22 mouse cellular contexts compared by ENCODE assay signal in genomic region chr1:178663539-178663938, GRCm38 (mm10).
A peak's percentile ranks its signal among the peaks of the same experiment; 100 is the strongest.
DNase-seq lines count a peak whose midpoint lies in the region; ATAC-seq and TF ChIP-seq lines count a peak whose summit lies in the region.
"Had no signal": no experiment of that assay in that cellular context is flagged by ENCODE, and none has a peak within 500 bp of the region (broad histone marks: within the 10 kb centered on the region; RNA-seq: fewer than 3 reads in every experiment).

No protein-coding gene starts in this region.

- DNase-seq in lung, postnatal 0 days (ENCODE audit: low spot score), result no peak
- peak; percentile 40 for DNase-seq in limb, embryonic 14.5 days (ENCODE audit: low spot score)
- DNase-seq in testis, postnatal 10 days (ENCODE audit: low spot score), result no peak
- DNase-seq in spleen, postnatal 36 days (ENCODE audit: low spot score in 2 of 2), result no peak
- DNase-seq: cerebellum, adult 11 months; cerebellum, postnatal 10 days; gastrocnemius, postnatal 25 days; heart, postnatal 4 days; lung, postnatal 10 days; thymus, postnatal 25 days had no signal

- 84% methylated on average over 1 of the region's 1 CpGs for WGBS in heart, embryonic 13.5 days
- WGBS in heart, embryonic 12.5 days, result 86% methylated on average over 1 of the region's 1 CpGs
- 44% methylated on average over 1 of the region's 1 CpGs for WGBS in lung, embryonic 15.5 days
- 49% methylated on average over 1 of the region's 1 CpGs for WGBS in lung, postnatal 0 days
- 36% methylated on average over 1 of the region's 1 CpGs for WGBS in embryonic facial prominence, embryonic 15.5 days
- WGBS in limb, embryonic 14.5 days, result 43% methylated on average over 1 of the region's 1 CpGs

- 0 out of 2 replicates have a peak, but pooled peaks cover 3% of the 10 kb centered on the region for H3K36me3 ChIP-seq in heart, embryonic 13.5 days
- no peaks in the 10 kb centered on the region for H3K36me3 ChIP-seq in heart, embryonic 12.5 days
- H3K36me3 ChIP-seq in lung, embryonic 15.5 days, result no peaks in the 10 kb centered on the region
- H3K36me3 ChIP-seq in lung, postnatal 0 days (ENCODE audit: insufficient read depth, low read length), result no peaks in the 10 kb centered on the region
- no peaks in the 10 kb centered on the region for H3K36me3 ChIP-seq in embryonic facial prominence, embryonic 15.5 days
- no peaks in the 10 kb centered on the region for H3K36me3 ChIP-seq in limb, embryonic 14.5 days (ENCODE audit: control insufficient read depth, insufficient read depth, low read length)
- H3K36me3 ChIP-seq: forebrain, embryonic 15.5 days; limb, embryonic 15.5 days; midbrain, embryonic 13.5 days had no signal

- H3K9ac ChIP-seq in heart, embryonic 13.5 days, result no peak overlapping the region
- H3K9ac ChIP-seq in heart, embryonic 12.5 days, result no peak overlapping the region; the same call in 1 of the 2 replicates
- H3K9ac ChIP-seq in lung, embryonic 15.5 days, result no peak overlapping the region
- H3K9ac ChIP-seq in lung, postnatal 0 days (replicated peaks; ENCODE audit: low read depth), result no peak overlapping the region
- H3K9ac ChIP-seq in embryonic facial prominence, embryonic 15.5 days, result no peak overlapping the region
- H3K9ac ChIP-seq in limb, embryonic 14.5 days (ENCODE audit: low read depth, low read length, severe bottlenecking), result no peak overlapping the region
- H3K9ac ChIP-seq: forebrain, embryonic 15.5 days; hindbrain, embryonic 14.5 days; limb, embryonic 15.5 days; liver, embryonic 14.5 days; midbrain, embryonic 13.5 days had no signal

- peaks cover 87% of the 10 kb centered on the region for H3K4me1 ChIP-seq in heart, embryonic 13.5 days
- H3K4me1 ChIP-seq in heart, embryonic 12.5 days (replicated peaks), result peaks cover 79% of the 10 kb centered on the region
- H3K4me1 ChIP-seq in lung, embryonic 15.5 days, result peaks cover 16% of the 10 kb centered on the region
- no peaks in the 10 kb centered on the region for H3K4me1 ChIP-seq in lung, postnatal 0 days (ENCODE audit: insufficient read depth, low read depth, low read length)
- peaks cover 23% of the 10 kb centered on the region for H3K4me1 ChIP-seq in embryonic facial prominence, embryonic 15.5 days
- H3K4me1 ChIP-seq in limb, embryonic 14.5 days (ENCODE audit: control insufficient read depth, insufficient read depth, low read length), result peaks cover 23% of the 10 kb centered on the region
- H3K4me1 ChIP-seq: forebrain, embryonic 15.5 days had no signal

- peak overlapping the region; percentile 32; the same call in 1 of the 2 replicates for H3K27ac ChIP-seq in heart, embryonic 13.5 days (replicated peaks)
- H3K27ac ChIP-seq in heart, embryonic 12.5 days (ENCODE audit: poor library complexity, severe bottlenecking), result no peak overlapping the region
- 0 out of 2 replicates have a peak overlapping the region, but pooled peaks have one; percentile 1 for H3K27ac ChIP-seq in lung, embryonic 15.5 days
- H3K27ac ChIP-seq in lung, postnatal 0 days (ENCODE audit: low read length), result no peak overlapping the region
- peak overlapping the region; percentile 58 for H3K27ac ChIP-seq in embryonic facial prominence, embryonic 15.5 days (replicated peaks)
- no peak overlapping the region for H3K27ac ChIP-seq in limb, embryonic 14.5 days (replicated peaks; ENCODE audit: low read depth, low read length)
- H3K27ac ChIP-seq: forebrain, embryonic 15.5 days; hindbrain, embryonic 14.5 days; kidney, postnatal 0 days; limb, embryonic 15.5 days; liver, embryonic 14.5 days; midbrain, embryonic 13.5 days had no signal

- TF ChIP-seq CTCF in lung, postnatal 0 days (IDR thresholded peaks at IDR 0.05), result no peak

- ATAC-seq in heart, embryonic 13.5 days (ENCODE audit: extremely low read depth, insufficient number of reproducible peaks, low FRiP score, low TSS enrichment), result no peak
- no peak for ATAC-seq in heart, embryonic 12.5 days (ENCODE audit: insufficient number of reproducible peaks, low FRiP score)
- no peak for ATAC-seq in lung, embryonic 15.5 days (ENCODE audit: borderline replicate concordance, extremely low read depth, low FRiP score, low TSS enrichment)
- ATAC-seq in lung, postnatal 0 days, result no peak
- ATAC-seq in embryonic facial prominence, embryonic 15.5 days (ENCODE audit: insufficient number of reproducible peaks, low FRiP score, low TSS enrichment, low read depth), result no peak
- no peak for ATAC-seq in limb, embryonic 14.5 days (ENCODE audit: low FRiP score, low read depth)
- ATAC-seq: CD4-positive, CD25-positive, alpha-beta regulatory T cell, adult 4 months; forebrain, embryonic 15.5 days; inflammation-experienced regulatory T-cells, adult 6 months; midbrain, embryonic 13.5 days had no signal

- no peaks in the 10 kb centered on the region for H3K9me3 ChIP-seq in heart, embryonic 13.5 days
- H3K9me3 ChIP-seq in heart, embryonic 12.5 days (replicated peaks), result no peaks in the 10 kb centered on the region
- H3K9me3 ChIP-seq in lung, embryonic 15.5 days, result no peaks in the 10 kb centered on the region
- no peaks in the 10 kb centered on the region for H3K9me3 ChIP-seq in lung, postnatal 0 days (ENCODE audit: low read length)
- H3K9me3 ChIP-seq in embryonic facial prominence, embryonic 15.5 days (replicated peaks), result no peaks in the 10 kb centered on the region
- H3K9me3 ChIP-seq in limb, embryonic 14.5 days (ENCODE audit: control insufficient read depth, low read length), result no peaks in the 10 kb centered on the region
- H3K9me3 ChIP-seq: forebrain, embryonic 15.5 days; limb, embryonic 15.5 days; midbrain, embryonic 13.5 days had no signal

- no peak overlapping the region for H3K4me2 ChIP-seq in heart, embryonic 13.5 days
- H3K4me2 ChIP-seq in heart, embryonic 12.5 days, result no peak overlapping the region
- H3K4me2 ChIP-seq in lung, embryonic 15.5 days, result no peak overlapping the region
- no peak overlapping the region for H3K4me2 ChIP-seq in lung, postnatal 0 days (replicated peaks; ENCODE audit: low read depth, low read length)
- no peak overlapping the region for H3K4me2 ChIP-seq in embryonic facial prominence, embryonic 15.5 days (replicated peaks)
- H3K4me2 ChIP-seq in limb, embryonic 14.5 days (replicated peaks; ENCODE audit: low read depth, low read length, severe bottlenecking), result no peak overlapping the region
- H3K4me2 ChIP-seq: forebrain, embryonic 15.5 days; hindbrain, embryonic 14.5 days; limb, embryonic 15.5 days; midbrain, embryonic 13.5 days had no signal

- H3K27me3 ChIP-seq in heart, embryonic 13.5 days (replicated peaks), result no peaks in the 10 kb centered on the region
- H3K27me3 ChIP-seq in heart, embryonic 12.5 days (replicated peaks), result no peaks in the 10 kb centered on the region
- H3K27me3 ChIP-seq in lung, embryonic 15.5 days, result no peaks in the 10 kb centered on the region
- no peaks in the 10 kb centered on the region for H3K27me3 ChIP-seq in lung, postnatal 0 days (replicated peaks; ENCODE audit: insufficient read depth, low read length)
- H3K27me3 ChIP-seq in embryonic facial prominence, embryonic 15.5 days, result no peaks in the 10 kb centered on the region
- H3K27me3 ChIP-seq in limb, embryonic 14.5 days (ENCODE audit: control insufficient read depth, insufficient read depth, low read length), result no peaks in the 10 kb centered on the region
- H3K27me3 ChIP-seq: forebrain, embryonic 15.5 days; limb, embryonic 15.5 days; midbrain, embryonic 13.5 days had no signal

- TF ChIP-seq POLR2A in limb, embryonic 14.5 days (IDR thresholded peaks at IDR 0.05; ENCODE audit: borderline replicate concordance, extremely low read depth, insufficient read depth, insufficient read length), result no peak

- no peak for TF ChIP-seq EP300 in lung, postnatal 0 days (IDR thresholded peaks at IDR 0.05)

- H3K4me3 ChIP-seq in heart, embryonic 13.5 days, result no peak overlapping the region
- H3K4me3 ChIP-seq in heart, embryonic 12.5 days, result no peak overlapping the region
- no peak overlapping the region for H3K4me3 ChIP-seq in lung, embryonic 15.5 days
- H3K4me3 ChIP-seq in lung, postnatal 0 days (ENCODE audit: low read depth, low read length), result no peak overlapping the region
- H3K4me3 ChIP-seq in embryonic facial prominence, embryonic 15.5 days (replicated peaks), result no peak overlapping the region
- no peak overlapping the region for H3K4me3 ChIP-seq in limb, embryonic 14.5 days (replicated peaks; ENCODE audit: low read length)
- H3K4me3 ChIP-seq: forebrain, embryonic 15.5 days; limb, embryonic 15.5 days; midbrain, embryonic 13.5 days had no signal

Comparison
In these comparisons a context has a peak if more than half of its experiments do, and no peak if none do; other contexts are left out.
1. H3K27ac ChIP-seq: peak in heart, embryonic 13.5 days (single experiment), lung, embryonic 15.5 days (single experiment) and embryonic facial prominence, embryonic 15.5 days (single experiment); none in heart, embryonic 12.5 days (single experiment), lung, postnatal 0 days (single experiment) and limb, embryonic 14.5 days (single experiment).